Mouse (Mus musculus) embryonic facial prominence, embryonic 11.5 days (tissue): Measurements from ENCODE around the gene Tmem33. TPM values are rescaled to one million over a fixed set of nuclear protein-coding genes. Genes with fewer than 3 reads are reported as not detected.

Experiments used
- ATAC-seq: fragments of 200-750 bp; cut with Nextera tagmentation; replicated peaks from 2 replicates; pipeline ENCODE4 v1.8.0; 2017; ENCODE audit warnings: low read depth; ENCODE audit not compliant: insufficient number of reproducible peaks, low FRiP score, low TSS enrichment
- DNase-seq: peaks from one replicate; pipeline ENCODE4 v3.0.0-alpha.2; 2015; ENCODE audit warnings: low spot score
- H3K27ac ChIP-seq: fragments of 300-500 bp; sonication (generic); replicated peaks from 2 replicates; pipeline ENCODE4 v1.5.1; 2014; ENCODE audit warnings: mild to moderate bottlenecking, low read depth, low read length, control low read depth
- H3K27me3 ChIP-seq: fragments of 300-500 bp; sonication (generic); 2 replicates; pipeline ENCODE4 v1.6.1; 2014; ENCODE audit warnings: mild to moderate bottlenecking, low read length, moderate library complexity, mixed read lengths; ENCODE audit not compliant: control insufficient read depth, insufficient read depth
- H3K36me3 ChIP-seq: fragments of 300-500 bp; sonication (generic); replicated peaks from 2 replicates; pipeline ENCODE4 v1.6.1; 2014; ENCODE audit warnings: low read depth, mild to moderate bottlenecking, low read length, moderate library complexity, mixed read lengths; ENCODE audit not compliant: control insufficient read depth, insufficient read depth
- H3K4me1 ChIP-seq: fragments of 300-500 bp; sonication (generic); 2 replicates; pipeline ENCODE4 v1.6.1; 2014; ENCODE audit warnings: low read length, mixed read lengths; ENCODE audit not compliant: control insufficient read depth, insufficient read depth
- H3K4me2 ChIP-seq: fragments of 300-500 bp; sonication (generic); 2 replicates; pipeline ENCODE4 v1.6.1; 2014; ENCODE audit warnings: low read depth, mild to moderate bottlenecking, control low read depth, low read length, moderate library complexity
- H3K4me3 ChIP-seq: fragments of 300-500 bp; sonication (generic); 2 replicates; pipeline ENCODE4 v1.5.1; 2014; ENCODE audit warnings: low read depth, low read length, control low read depth
- H3K9ac ChIP-seq: fragments of 300-500 bp; sonication (generic); replicated peaks from 2 replicates; pipeline ENCODE4 v1.6.1; 2014; ENCODE audit warnings: mild to moderate bottlenecking, control low read depth, low read length
- H3K9me3 ChIP-seq: fragments of 300-500 bp; sonication (generic); replicated peaks from 2 replicates; pipeline ENCODE4 v1.6.1; 2016; ENCODE audit warnings: mild to moderate bottlenecking, low read length, inconsistent platforms, mixed read lengths; ENCODE audit not compliant: control insufficient read depth
- WGBS: fragments of 180-500 bp; shearing (Covaris S2); extraction: QIAGEN DNeasy Blood & Tissue Kit; methylation state at CpG from one replicate; pipeline ENCODE4 v1.1.7; 2014; 5-methylcytosine and 5-hydroxymethylcytosine counted together
- polyA plus RNA-seq: library from polyadenylated mRNA; unstranded; fragments of >200 nt; fragmentation: Nextera tagmentation; extraction: Ambion mirVana; gene quantifications from 2 replicates; pipeline ENCODE4 v1.2.1, GENCODE M21; 2014

The Tmem33 gene
- polyA plus RNA-seq, 1 experiment from 2014 or later, result 101 TPM

DNA sequence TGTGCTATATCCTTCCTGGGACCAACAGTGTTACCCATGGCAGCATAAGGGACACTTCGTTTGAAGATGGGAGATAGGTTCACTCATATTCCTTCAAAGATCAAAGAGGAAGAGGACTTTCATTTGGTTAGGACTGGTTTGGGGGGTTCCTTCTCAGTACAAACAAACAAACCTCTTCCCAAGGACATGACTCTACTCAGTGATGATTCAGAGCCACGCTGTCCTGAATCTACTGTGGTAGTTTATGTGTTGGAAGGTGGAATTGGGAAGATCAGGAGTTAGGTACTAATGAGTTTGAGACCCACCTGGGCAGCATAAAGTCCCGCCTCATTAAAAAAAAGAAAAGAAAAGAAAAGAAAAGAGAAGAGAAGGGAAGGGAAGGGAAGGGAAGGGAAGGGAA lies 24.9 kb upstream of the Tmem33 start:
- WGBS, result 56% methylated on average over 3 of the region's 3 CpGs

GRCm38 (mm10) chr5:67236601-67237000 lies 23.8 kb upstream of the Tmem33 start:
- Histone ChIP-seq H3K4me1 (no peaks in the 10 kb centered on the region), H3K27ac (no peak overlapping the region), H3K27me3 (peaks cover 22% of the 10 kb centered on the region), H3K4me2 (no peak overlapping the region), H3K4me3 (no peak overlapping the region), H3K36me3 (no peaks in the 10 kb centered on the region), H3K9me3 (no peaks in the 10 kb centered on the region), H3K9ac (no peak overlapping the region)
- ATAC-seq (no peak), DNase-seq (no peak)
- 91% methylated on average over 3 of the region's 3 CpGs for WGBS

More for the DNA sequence above, 24.9 kb upstream of the Tmem33 start:
- Histone ChIP-seq H3K4me1 (0 out of 2 replicates have a peak, but pooled peaks cover 5% of the 10 kb centered on the region), H3K27ac (no peak overlapping the region), H3K9me3 (no peaks in the 10 kb centered on the region), H3K9ac (no peak overlapping the region), H3K4me3 (no peak overlapping the region), H3K27me3 (peaks cover 34% of the 10 kb centered on the region), H3K4me2 (no peak overlapping the region), H3K36me3 (no peaks in the 10 kb centered on the region)
- DNase-seq, result no peak
- ATAC-seq, result no peak

- H3K27ac ChIP-seq, result no peak overlapping the region
- H3K9ac ChIP-seq, result no peak overlapping the region
- DNase-seq (peak; percentile 64), ATAC-seq (no peak)
- no peaks in the 10 kb centered on the region for H3K9me3 ChIP-seq
- H3K27me3 ChIP-seq, result peaks cover 7% of the 10 kb centered on the region
- 9% methylated on average over 1 of the region's 1 CpGs for WGBS
- no peaks in the 10 kb centered on the region for H3K4me1 ChIP-seq
- H3K36me3 ChIP-seq, result no peaks in the 10 kb centered on the region
- no peak overlapping the region for H3K4me3 ChIP-seq
- no peak overlapping the region for H3K4me2 ChIP-seq
These were observed 22.1 kb upstream of the Tmem33 start for GRCm38 (mm10) chr5:67238303-67238702.

DNA sequence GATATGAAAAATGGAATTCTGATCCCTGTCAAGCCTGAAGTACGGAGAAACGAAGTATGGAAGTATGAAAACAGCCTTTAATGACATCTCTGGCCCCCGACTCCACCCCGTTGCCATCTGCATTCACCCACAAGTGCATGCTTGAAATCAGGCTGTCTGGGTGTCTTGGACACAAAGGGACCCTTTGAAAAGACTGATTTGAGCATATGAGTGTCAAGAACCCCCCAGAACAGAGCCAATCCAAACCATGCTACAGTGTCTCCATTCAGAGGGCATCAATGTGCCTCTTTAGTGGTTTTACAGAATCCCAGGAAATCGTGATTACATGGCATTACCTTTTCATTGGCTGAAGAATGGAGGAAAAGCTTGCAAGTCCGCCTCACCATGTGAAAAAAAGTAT lies 18.7 kb upstream of the Tmem33 start:
- ATAC-seq, result no peak
- Histone ChIP-seq H3K4me3 (no peak overlapping the region), H3K9ac (no peak overlapping the region), H3K9me3 (no peaks in the 10 kb centered on the region), H3K27ac (no peak overlapping the region), H3K4me1 (no peaks in the 10 kb centered on the region), H3K36me3 (no peaks in the 10 kb centered on the region), H3K27me3 (no peaks in the 10 kb centered on the region), H3K4me2 (no peak overlapping the region)
- WGBS, result 50% methylated on average over 6 of the region's 6 CpGs
- DNase-seq, result no peak

- no peak overlapping the region for H3K9ac ChIP-seq
- no peak overlapping the region for H3K4me2 ChIP-seq
- DNase-seq, result no peak
- 87% methylated on average over 5 of the region's 5 CpGs for WGBS
- H3K27ac ChIP-seq, result no peak overlapping the region
- no peaks in the 10 kb centered on the region for H3K9me3 ChIP-seq
- no peak overlapping the region for H3K4me3 ChIP-seq
- H3K27me3 ChIP-seq, result no peaks in the 10 kb centered on the region
- no peak for ATAC-seq
- no peaks in the 10 kb centered on the region for H3K4me1 ChIP-seq
- H3K36me3 ChIP-seq, result no peaks in the 10 kb centered on the region
These were observed 17.1 kb upstream of the Tmem33 start for GRCm38 (mm10) chr5:67243231-67243630.

DNA sequence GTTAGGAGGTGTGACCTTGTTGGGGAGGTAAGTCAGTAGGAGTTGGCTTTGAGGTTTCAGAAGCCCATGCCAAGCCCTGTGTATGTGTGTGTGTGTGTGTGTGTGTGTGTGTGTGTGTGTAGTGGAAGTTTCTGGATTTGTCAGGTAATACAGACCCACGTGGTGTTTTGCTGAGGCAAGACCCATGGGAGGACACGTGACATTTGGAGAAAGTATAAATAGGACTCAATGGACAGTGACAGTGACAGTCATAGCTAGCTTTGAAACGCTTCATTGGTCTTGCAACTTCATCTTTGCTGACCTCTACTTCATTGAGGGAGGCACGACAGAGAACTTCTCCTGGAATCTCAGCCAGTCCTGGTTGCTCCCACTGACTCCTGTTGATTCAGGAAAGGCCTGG lies 8.1 kb upstream of the Tmem33 start:
- Histone ChIP-seq H3K9ac (no peak overlapping the region), H3K9me3 (no peaks in the 10 kb centered on the region), H3K4me1 (no peaks in the 10 kb centered on the region), H3K4me3 (no peak overlapping the region), H3K27me3 (no peaks in the 10 kb centered on the region), H3K36me3 (no peaks in the 10 kb centered on the region), H3K4me2 (no peak overlapping the region), H3K27ac (no peak overlapping the region)
- ATAC-seq (no peak), DNase-seq (no peak)
- 66% methylated on average over 4 of the region's 4 CpGs for WGBS

- H3K36me3 ChIP-seq, result no peaks in the 10 kb centered on the region
- ATAC-seq (no peak), DNase-seq (no peak)
- H3K4me3 ChIP-seq, result no peak overlapping the region
- no peak overlapping the region for H3K27ac ChIP-seq
- H3K27me3 ChIP-seq, result no peaks in the 10 kb centered on the region
- H3K4me1 ChIP-seq, result no peaks in the 10 kb centered on the region
- no peak overlapping the region for H3K4me2 ChIP-seq
- H3K9me3 ChIP-seq, result no peaks in the 10 kb centered on the region
- 71% methylated on average over 8 of the region's 8 CpGs for WGBS
- H3K9ac ChIP-seq, result no peak overlapping the region
These were observed 4.7 kb upstream of the Tmem33 start for GRCm38 (mm10) chr5:67255664-67256063.

GRCm38 (mm10) chr5:67258473-67258872 lies 1.9 kb upstream of the Tmem33 start:
- H3K4me1 ChIP-seq, result no peaks in the 10 kb centered on the region
- 80% methylated on average over 9 of the region's 9 CpGs for WGBS
- H3K27me3 ChIP-seq, result no peaks in the 10 kb centered on the region
- no peak overlapping the region for H3K9ac ChIP-seq
- H3K36me3 ChIP-seq, result no peaks in the 10 kb centered on the region
- no peak for DNase-seq
- H3K27ac ChIP-seq, result no peak overlapping the region
- ATAC-seq, result no peak
- H3K4me3 ChIP-seq, result no peak overlapping the region
- no peaks in the 10 kb centered on the region for H3K9me3 ChIP-seq
- no peak overlapping the region for H3K4me2 ChIP-seq
